Mouse (Mus musculus) forelimb bud, embryonic 11.5 days (tissue): Measurements from ENCODE around the gene Btbd3.
"Not testable (repeated sequence)": the region's sequence is repeated elsewhere in the genome, so short reads cannot be mapped to it uniquely, and the experiment has no call there.

Experiments used
- DNase-seq: peaks from one replicate; pipeline ENCODE4 v3.0.0-alpha.2; 2012; ENCODE audit warnings: low read depth, low spot score

Btbd3 gene

GRCm38 (mm10) chr2:138278853-138279640 is 22.7 kb downstream of the Btbd3 start:
- DNase-seq: no peak

GRCm38 (mm10) chr2:138279641-138280040 is 23.3 kb downstream of the Btbd3 start:
- DNase-seq: peak; percentile 62

- peak; percentile 66 for DNase-seq
Observed at GRCm38 (mm10) chr2:138280225-138280711, 23.9 kb downstream of the Btbd3 start.

GRCm38 (mm10) chr2:138281550-138282201 is 25.3 kb downstream of the Btbd3 start:
- DNase-seq: no peak

GRCm38 (mm10) chr2:138283372-138283771 is 27.0 kb downstream of the Btbd3 start:
- no peak for DNase-seq

- no peak for DNase-seq
Observed at GRCm38 (mm10) chr2:138283856-138284255, 27.5 kb downstream of the Btbd3 start.

GRCm38 (mm10) chr2:138285811-138286210 is 29.4 kb downstream of the Btbd3 start:
- DNase-seq: no peak

GRCm38 (mm10) chr2:138290154-138290553 is 33.8 kb downstream of the Btbd3 start:
- no peak for DNase-seq

GRCm38 (mm10) chr2:138294286-138294685 is 37.9 kb downstream of the Btbd3 start:
- no peak for DNase-seq

- DNase-seq: no peak
Observed at GRCm38 (mm10) chr2:138306236-138306635, 49.9 kb downstream of the Btbd3 start.

- DNase-seq: peak; percentile 7
Observed at GRCm38 (mm10) chr2:138315644-138316043, 59.3 kb downstream of the Btbd3 start.

GRCm38 (mm10) chr2:138320408-138320807 is 64.0 kb downstream of the Btbd3 start:
- no peak for DNase-seq

- DNase-seq: no peak
Observed at GRCm38 (mm10) chr2:138321041-138321481, 64.7 kb downstream of the Btbd3 start.

GRCm38 (mm10) chr2:138322270-138323114 is 66.1 kb downstream of the Btbd3 start:
- no peak for DNase-seq

GRCm38 (mm10) chr2:138326367-138326766 is 70.0 kb downstream of the Btbd3 start:
- no peak for DNase-seq

GRCm38 (mm10) chr2:138334198-138334597 is 77.8 kb downstream of the Btbd3 start:
- not testable (repeated sequence) for DNase-seq

- no peak for DNase-seq
Observed at GRCm38 (mm10) chr2:138337886-138338494, 81.6 kb downstream of the Btbd3 start.

- no peak for DNase-seq
Observed at GRCm38 (mm10) chr2:138338524-138338923, 82.2 kb downstream of the Btbd3 start.

- no peak for DNase-seq
Observed at GRCm38 (mm10) chr2:138355366-138355765, 99.0 kb downstream of the Btbd3 start.

- peak; percentile 40 for DNase-seq
Observed at GRCm38 (mm10) chr2:138362474-138362873, 106.1 kb downstream of the Btbd3 start.

- DNase-seq: no peak
Observed at GRCm38 (mm10) chr2:138365391-138365790, 109.0 kb downstream of the Btbd3 start.
